Mouse (Mus musculus) adrenal gland, postnatal 10 days (tissue): Measurements from ENCODE around the gene Scarf1. TPM values are rescaled to one million over a fixed set of nuclear protein-coding genes. Genes with fewer than 3 reads are reported as not detected.

Source experiments
- DNase-seq: peaks from one replicate; pipeline ENCODE4 v3.0.0; 2021; ENCODE audit warnings: mixed read lengths
- long read RNA-seq, 2 experiments: library from polyadenylated mRNA; stranded (forward); transcript quantifications; one replicate each; pipeline ENCODE4 v2.0.0; 2021
- total RNA-seq, 2 experiments: library from RNA; stranded (reverse); gene quantifications; 2 replicates each; pipeline ENCODE4 v1.2.3; 2021

The Scarf1 gene
- 10 to 100 TPM; 13.3 to 20.0 TPM for total RNA-seq
- long read RNA-seq, experiment 1, partial matches to known transcripts: 12 of 15 reads
- long read RNA-seq, experiment 1, other reads (novel, unspliced or antisense): 1 of 15 reads
- long read RNA-seq, experiment 2, transcript Scarf1-201 (11 exons, 2,887 nt): major isoform, 12 of 20 reads
- long read RNA-seq, experiment 2, partial matches to known transcripts: 7 of 20 reads
- long read RNA-seq, experiment 2, other reads (novel, unspliced or antisense): 1 of 20 reads

- DNase-seq: peak; percentile 63
Observed at GRCm38 (mm10) chr11:75513336-75513735, at the start of gene Scarf1. TSS of gene Scarf1 (plus strand) at chr11:75513540.

DNA sequence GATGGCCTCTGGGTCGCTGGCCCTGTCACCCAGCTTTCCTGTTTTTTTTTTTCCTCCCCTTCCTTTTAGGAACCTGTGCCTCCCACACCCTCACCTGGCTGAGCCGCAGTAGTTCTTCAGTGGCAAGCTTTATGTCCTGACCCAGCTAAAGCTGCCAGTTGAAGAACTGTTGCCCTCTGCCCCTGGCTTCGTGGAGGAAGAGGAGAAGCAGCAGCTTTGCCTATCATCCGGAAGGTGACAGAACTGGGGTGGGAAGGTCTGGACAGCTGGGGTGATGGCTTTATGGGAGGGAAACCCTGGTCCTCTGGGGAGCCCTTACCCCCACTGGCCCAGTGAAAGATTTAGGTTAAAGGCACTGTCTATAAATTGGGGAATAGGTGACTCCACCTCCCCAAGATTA is 49.7 kb upstream of the Scarf1 start:
- DNase-seq: no peak

DNA sequence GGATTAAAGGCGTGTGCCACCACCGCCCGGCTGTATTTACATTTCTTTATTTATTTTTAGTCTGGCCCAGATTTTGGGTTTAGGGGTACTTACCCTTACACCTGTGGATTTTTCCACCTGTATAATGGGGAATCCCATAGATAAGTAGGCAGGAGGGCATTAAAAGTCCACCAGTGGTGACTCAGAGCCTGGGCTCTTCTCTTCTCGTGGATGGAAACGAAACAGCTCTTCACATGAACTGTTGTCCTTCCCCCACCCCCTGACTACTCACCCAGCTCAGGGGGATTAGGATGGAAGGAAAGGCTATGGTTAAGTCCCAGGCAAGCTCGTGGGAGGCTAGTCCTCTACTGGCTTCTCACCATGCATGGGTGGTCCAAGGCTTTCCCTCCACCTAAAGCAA is 48.9 kb upstream of the Scarf1 start:
- no peak for DNase-seq

DNA sequence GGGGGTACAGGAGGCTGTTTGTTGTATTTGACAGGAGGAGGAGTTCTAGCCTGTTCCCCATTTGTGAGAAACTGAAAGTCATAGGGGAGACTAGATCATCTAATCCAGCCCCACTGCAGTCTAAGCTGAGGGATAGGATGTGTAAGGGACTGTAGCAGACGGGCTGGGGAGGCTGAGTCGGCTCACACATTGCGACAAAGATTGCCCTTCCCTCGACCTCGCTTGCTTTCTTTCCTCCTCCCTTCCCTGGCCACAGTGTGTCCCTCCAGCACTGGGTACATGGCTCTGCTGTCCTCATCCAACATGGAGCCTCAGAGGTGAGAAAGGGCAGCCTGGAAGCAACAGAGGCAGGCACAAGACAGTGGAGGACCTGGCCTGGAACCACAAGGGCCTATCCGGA is 48.3 kb upstream of the Scarf1 start:
- DNase-seq: no peak

DNA sequence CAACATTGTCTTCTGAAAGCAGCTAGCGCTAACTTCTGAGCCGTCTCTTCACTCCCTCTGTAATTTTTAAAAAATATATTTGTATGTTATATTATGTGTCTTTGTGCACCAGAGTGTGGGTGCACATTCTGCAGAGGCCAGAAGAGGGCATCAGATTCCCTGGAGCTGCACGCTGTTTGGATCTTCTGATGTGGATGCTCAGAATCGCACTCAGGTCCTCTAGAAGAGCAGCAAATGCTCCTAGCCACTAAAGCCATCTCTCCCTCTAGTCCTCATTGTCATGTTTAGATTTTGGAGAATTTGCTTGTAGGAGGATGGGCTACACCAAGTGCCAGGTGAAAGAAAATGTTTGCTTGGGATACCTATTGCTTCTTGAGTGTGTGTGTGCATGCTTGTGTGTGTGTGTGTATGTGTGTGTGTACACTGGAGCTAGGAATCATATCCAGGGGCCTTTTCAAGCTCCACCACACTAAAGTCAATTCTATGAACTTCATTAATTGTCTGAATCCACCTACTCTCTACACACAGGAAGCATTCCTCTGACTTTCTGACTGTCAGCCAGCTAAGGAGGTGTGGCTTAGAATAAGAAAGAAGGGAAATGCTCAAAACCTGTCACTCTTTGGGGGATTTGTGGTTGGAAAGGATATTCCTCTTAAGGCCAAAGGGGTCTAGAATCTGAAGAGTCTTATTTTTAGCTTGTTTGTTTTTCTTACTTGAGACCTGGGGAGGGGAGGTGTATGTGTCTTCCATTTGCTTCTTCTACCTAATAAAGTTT is 46.4 kb upstream of the Scarf1 start:
- DNase-seq: peak; percentile 34

- peak; percentile 88 for DNase-seq
Observed at GRCm38 (mm10) chr11:75467512-75468215, 45.7 kb upstream of the Scarf1 start.

DNA sequence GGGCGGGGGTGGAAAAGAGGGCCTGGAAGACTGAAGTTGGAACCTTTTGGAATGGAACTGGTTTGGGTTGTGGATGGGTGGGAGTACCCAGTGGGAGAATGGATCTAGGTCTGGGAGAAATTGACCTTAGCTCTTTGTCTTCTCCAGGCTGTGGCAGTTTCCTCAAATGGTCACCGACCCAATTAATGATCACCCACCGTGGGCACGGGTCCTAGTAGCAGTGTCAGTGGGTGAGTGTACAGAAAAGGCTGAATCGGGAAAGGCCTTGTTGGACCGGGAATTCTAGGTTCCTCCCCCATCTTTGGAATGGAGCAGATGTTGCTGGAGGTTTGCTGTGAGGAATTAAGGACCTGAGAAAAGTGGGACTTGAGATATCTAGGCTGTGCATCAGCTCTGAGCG is 44.9 kb upstream of the Scarf1 start:
- no peak for DNase-seq

- no peak for DNase-seq
Observed at GRCm38 (mm10) chr11:75469261-75469660, 44.1 kb upstream of the Scarf1 start.

DNA sequence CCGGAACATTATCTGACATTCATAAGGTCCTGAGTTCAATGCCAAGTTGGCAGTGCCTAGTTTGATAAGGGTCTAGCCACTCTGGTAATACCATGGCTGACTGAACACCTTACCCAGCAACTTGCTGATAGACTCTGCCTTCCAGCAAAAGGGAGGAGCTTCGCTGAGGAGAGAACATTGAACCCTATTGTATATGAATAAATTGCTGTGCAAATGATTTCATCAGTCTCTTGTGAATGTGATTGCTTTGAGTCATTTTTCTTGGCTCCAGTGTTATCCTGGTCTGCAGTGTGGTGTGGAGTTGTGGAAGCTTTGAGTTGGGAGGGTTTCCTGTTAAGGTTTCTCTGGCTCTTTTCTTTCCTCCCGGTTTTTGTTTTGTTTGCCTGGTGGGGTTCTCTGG is 42.7 kb upstream of the Scarf1 start:
- no peak for DNase-seq

- DNase-seq: no peak
Observed at GRCm38 (mm10) chr11:75472469-75473081, 40.8 kb upstream of the Scarf1 start.

GRCm38 (mm10) chr11:75473376-75473775 is 40.0 kb upstream of the Scarf1 start:
- no peak for DNase-seq

DNA sequence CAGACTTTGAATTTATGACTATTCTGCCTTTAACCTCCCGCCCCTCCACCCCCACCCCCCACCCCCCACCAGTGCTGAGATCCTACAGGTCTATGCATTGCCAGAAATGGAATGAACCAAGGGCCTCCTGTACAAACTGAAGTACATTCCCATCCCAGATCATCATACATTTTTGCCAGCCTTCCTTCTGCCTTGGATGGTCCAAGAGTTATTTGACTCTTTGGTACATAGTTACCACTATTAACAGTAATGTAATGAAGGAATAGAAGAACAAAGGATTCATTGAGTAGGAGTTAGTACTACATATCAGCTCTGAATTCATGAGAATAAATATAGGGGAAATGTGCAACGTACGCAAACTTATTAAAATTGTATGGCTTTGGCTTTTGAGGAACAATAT is 27.1 kb upstream of the Scarf1 start:
- DNase-seq: no peak

DNA sequence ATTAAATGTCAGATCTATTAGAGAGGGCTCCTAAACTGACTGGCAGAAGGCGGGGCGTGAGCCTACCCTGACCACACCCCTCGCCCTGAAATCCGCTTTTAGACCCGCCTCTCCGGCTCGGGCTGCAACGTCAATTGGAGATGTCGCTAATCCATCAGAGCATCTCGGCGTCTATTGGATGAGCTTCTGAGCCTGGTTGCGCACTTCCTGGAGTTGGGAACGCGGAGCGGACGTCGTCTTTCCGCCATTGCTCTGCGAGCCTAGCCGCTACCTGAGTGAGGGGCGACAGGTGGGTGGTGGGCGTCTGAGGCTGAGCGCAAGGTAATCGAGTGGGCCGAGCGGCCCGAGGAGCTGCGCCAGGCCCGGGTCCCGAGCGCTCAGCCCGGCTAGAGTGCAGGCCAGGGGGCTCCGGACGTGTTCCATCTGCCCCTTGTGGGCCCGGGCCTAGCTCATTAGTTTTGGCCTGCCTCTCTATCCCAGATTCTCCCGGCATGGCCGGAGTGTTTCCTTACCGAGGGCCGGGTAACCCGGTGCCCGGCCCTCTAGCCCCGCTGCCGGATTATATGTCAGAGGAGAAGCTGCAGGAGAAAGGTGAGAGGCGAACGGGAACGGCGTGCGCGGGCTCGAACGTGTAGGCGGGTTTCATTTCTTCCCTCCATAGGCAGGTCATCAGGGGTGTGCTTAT is 26.6 kb upstream of the Scarf1 start, which contains the start of gene Prpf8:
TSS of gene Prpf8 (plus strand) at position 216 of the 685 bp plus-strand sequence.
- DNase-seq: peak; percentile 97

GRCm38 (mm10) chr11:75487496-75487895 is 25.8 kb upstream of the Scarf1 start:
- DNase-seq: no peak

DNA sequence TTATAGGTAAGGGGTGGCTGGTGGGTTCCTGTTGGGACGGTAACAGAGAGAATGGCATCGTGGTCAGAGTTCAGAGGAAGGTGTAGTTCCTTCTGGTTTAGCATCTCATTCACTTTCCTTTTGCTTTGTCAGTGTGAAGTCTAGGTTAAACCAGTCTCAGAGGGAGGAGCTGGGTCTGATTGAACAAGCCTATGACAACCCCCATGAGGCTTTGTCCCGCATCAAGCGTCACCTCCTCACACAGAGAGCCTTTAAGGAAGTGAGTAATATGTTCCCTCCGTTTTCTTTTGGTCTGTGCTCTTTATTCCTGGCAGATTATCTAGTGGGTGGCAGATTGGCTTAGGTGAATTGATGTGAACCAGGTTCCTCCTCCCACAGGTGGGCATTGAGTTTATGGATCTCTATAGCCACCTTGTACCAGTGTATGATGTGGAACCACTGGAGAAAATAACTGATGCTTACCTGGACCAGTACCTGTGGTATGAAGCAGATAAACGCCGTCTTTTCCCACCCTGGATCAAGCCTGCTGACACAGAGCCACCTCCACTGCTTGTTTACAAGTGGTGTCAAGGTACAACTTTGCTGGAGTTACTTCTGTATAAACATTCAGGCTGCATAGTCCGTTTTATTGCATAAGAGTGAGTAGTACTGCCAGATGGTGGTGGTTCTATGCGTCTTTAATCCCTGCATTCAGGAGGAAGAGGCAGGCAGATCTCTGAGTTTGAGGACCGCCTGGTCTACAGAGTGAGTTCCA is 18.9 kb upstream of the Scarf1 start:
- DNase-seq: no peak

DNA sequence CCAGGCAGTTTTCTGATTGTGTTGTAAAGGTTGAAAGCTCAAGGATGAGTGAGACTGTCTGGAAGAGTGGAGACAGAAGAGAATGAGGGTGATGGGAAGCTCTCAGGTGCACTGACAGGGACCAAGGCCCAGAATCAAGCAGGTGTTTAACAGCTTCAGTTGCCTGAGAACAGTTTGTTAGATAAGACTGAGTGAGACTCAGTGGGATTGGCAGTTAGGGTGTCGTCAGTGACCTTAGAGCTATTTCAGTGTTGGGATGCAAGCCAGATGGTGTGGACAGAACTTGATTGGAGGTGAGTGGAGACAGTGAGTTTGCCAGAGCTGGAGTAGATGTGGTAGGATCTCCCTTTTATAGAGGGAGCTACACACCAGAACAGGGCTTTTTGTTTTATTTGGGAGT is 15.2 kb upstream of the Scarf1 start:
- peak; percentile 50 for DNase-seq

- no peak for DNase-seq
Observed at GRCm38 (mm10) chr11:75508162-75508561, 5.2 kb upstream of the Scarf1 start.

DNA sequence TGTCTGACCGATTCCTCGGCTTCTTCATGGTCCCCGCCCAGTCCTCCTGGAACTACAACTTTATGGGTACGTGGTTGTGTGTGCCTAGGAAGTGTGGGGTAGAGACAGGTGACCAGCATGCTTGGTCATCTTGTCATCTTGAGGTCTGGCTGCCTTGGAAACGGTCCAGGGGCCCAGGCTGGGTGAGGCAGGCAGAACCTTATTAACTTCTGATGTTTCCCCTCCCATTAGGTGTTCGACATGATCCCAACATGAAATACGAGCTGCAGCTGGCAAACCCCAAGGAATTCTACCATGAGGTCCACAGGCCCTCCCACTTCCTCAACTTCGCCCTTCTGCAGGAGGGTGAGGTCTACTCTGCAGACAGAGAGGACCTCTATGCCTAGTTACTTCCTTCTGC is 4.4 kb upstream of the Scarf1 start:
- no peak for DNase-seq

DNA sequence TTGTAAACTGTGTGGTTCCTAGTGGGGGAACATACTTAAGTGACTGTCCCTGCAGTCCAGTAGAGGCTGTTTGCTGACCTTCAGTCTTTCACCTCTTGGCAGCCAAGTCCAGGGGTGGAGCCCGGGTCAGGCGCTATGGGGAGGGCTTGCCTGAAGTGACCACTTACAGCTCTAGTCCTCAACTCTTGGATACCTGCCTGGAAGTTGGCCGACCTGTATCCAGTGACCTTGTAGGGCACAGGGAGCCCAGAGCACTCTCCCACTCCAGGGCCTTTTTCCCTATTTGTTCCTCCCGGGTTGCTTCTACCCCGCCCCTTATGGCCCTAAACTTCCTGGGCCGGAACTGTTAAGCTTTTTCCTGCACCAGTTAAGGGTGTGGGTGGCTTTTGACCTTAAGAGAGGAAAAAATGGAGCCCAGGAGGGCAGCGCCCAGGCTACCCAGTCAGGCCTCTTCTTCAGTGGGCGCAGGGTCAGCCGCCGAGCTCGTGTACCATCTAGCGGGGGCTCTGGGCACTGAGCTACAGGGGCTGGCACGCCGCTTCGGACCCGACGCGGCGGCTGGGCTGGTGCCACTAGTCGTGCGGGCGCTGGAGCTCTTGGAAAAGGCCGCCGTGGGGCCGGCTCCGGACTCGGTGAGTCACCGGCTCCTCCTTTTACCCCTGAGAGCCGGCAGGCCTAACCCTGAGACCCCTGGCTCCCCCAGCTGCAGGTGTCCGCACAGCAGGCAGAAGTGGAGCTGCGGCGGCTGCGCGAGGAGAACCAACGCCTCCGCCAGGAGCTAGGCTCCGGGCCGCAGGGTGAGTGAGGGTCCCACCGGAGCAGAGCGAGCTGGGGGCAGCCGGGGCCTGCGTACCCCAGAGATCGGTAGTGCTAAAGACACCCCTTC is 3.4 kb upstream of the Scarf1 start, which contains the start of gene Rilp:
TSS of gene Rilp (plus strand) at position 354 of the 886 bp plus-strand sequence.
- peak; percentile 89 for DNase-seq

GRCm38 (mm10) chr11:75510627-75510993 is 2.7 kb upstream of the Scarf1 start:
- peak; percentile 97 for DNase-seq
